Mouse (Mus musculus) left cerebral cortex, postnatal 14 days (tissue): Measurements from ENCODE around the gene Ssu72. TPM values are rescaled to one million over a fixed set of nuclear protein-coding genes. Genes with fewer than 3 reads are reported as not detected.
A peak's percentile ranks its signal among the peaks of the same experiment; 100 is the strongest.
"Not testable (repeated sequence)": the region's sequence is repeated elsewhere in the genome, so short reads cannot be mapped to it uniquely, and the experiment has no call there.

Experiments
- DNase-seq, 2 experiments: peaks; one replicate each; pipeline ENCODE4 v3.0.0; 2021 to 2022; ENCODE audit warnings: low spot score in 2 of 2, mixed read lengths in 1 of 2
- intact Hi-C: fragments of 180-260 bp; cut with DNase I; formaldehyde crosslinking; loops from one replicate; pipeline ENCODE4 v1.15.1; 2025
- long read RNA-seq, 2 experiments: library from polyadenylated mRNA; stranded (forward); transcript quantifications; one replicate each; pipeline ENCODE4 v2.0.0; 2021
- total RNA-seq, 2 experiments: library from RNA; stranded (reverse); gene quantifications; 2 replicates each; pipeline ENCODE4 v1.2.3; 2021

The Ssu72 gene
- total RNA-seq = 10 to 100 TPM; 84.2 to 86.8 TPM
- long read RNA-seq, experiment 1, transcript Ssu72-202 (4 exons, 874 nt) = minor isoform, 5 of 106 reads
- long read RNA-seq, experiment 1, transcript Ssu72-203 (2 exons, 1,555 nt) = minor isoform, 7 of 106 reads
- long read RNA-seq, experiment 1, transcript Ssu72-201 (5 exons, 1,472 nt) = major isoform, 81 of 106 reads
- long read RNA-seq, experiment 1, partial matches to known transcripts = 10 of 106 reads
- long read RNA-seq, experiment 1, other reads (novel, unspliced or antisense) = 3 of 106 reads
- long read RNA-seq, experiment 2, transcript Ssu72-201 (5 exons, 1,472 nt) = major isoform, 65 of 88 reads
- long read RNA-seq, experiment 2, transcript Ssu72-203 (2 exons, 1,555 nt) = minor isoform, 7 of 88 reads
- long read RNA-seq, experiment 2, partial matches to known transcripts = 0 of 88 reads
- long read RNA-seq, experiment 2, other reads (novel, unspliced or antisense) = 14 of 88 reads

DNA sequence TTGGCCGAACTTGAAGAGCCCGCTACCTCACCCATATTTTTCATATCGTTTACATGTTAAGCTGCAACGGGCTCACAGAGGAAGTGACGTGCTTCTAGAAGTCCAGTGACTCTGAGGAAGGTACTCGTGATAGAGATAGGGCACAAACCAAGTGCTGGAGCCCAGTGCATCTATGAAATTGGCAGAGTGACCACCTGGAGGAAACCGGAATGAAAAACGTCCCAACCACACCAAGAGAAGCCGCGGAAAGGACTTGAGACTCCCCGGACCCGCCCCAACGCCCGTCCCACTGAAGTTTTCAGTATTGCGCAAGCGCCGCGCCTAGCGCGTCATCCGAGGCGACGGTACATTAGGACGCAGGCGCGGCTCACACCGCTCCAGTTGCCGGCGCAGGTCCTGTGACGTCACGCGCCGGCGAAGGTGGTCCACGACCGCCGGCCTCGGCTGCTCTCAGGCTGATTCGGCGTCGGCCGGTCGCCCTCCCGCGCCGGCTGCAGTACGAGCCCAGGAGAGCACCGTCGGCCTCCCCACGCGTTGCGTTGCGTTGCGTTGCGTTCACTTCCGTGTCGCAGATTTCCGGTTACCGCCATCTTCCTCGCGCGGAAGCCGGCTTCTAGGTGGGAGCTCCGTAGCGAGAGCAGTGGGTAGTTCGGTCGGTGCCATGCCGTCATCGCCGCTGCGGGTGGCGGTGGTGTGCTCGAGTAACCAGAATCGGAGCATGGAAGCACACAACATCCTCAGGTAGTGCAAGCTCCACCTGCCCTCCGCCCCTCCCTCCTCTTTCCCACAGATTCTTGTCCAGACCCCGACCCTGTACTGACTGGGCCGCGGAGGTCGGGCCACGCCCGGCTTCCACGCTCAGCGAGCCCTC lies at the start of gene Ssu72:
Gene Ssu72, plus strand, starts transcription at position 80 of the 871 bp plus-strand sequence.
- intact Hi-C loops = loop anchor here (5.0 kb wide), 2 partner anchors 38 to 78 kb away; partner anchors contain the start of gene Mib2
- peak; percentile 92 to 95 for DNase-seq

DNA sequence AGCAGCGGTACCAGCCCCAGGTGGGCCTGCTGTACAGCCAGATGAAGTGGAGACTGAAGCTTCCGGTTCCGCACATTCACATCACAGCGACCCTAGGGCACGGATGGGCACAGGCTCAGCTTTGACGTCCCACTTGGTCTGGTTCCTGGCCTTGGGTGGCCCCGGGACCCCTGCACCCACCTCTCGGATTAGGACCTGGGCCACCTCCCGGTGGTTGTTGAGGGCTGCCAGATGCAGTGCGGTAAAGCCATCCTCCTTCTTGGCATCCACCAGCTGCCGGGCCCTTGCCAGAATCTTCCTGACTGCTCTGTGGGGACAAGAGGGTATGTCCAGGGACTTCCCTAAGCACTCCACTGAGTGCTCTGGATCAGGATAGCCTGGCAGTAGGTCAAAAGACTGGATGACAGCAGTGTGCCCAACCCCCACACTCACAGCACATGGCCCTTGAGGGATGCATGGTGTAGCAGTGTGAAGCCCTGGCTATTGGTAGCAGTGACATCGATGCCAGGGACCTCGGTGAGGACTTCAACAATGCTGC lies 48.3 kb upstream of the Ssu72 start:
- DNase-seq = no peak
- intact Hi-C loops = no loop called here

DNA sequence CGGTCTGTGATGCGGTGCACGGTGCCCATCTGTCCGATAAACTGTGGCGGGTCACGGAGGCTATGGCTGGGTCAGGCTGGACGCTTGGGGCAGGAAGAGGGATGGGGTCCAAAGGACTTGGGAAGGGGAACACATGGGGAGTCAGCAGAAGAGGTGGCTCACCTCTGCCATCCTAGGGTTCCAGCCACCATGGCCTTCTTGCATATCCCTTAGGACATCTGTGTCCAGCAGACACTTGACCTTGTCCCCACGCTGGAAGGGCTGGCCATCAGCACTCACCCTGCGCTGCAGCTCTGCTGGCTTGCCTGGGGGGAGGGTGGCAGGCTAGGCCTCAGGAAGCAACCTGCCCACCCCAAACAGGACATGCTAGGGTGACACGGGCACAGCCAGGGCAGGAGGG lies 45.6 kb upstream of the Ssu72 start:
- intact Hi-C loops = no loop called here
- no peak for DNase-seq

DNA sequence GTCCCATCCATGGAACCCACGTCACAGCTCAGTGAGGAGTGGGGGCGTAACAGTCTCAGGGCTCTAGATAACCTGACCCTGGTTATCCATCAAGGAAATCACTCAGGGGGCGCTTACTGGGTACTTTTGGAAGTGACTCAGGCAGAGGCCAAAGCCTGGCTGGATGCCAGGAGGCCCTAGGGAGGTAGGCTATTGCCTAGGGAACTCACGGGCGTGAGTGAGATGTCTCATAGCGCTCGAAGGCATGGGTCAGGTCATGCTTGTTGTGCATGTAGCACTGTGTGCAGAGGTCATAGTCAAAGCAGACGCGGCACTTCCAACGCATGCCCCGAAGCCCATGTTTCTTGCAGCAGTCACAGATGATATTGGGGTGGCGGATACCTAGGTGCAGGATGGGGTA lies 44.0 kb upstream of the Ssu72 start:
- DNase-seq = no peak
- intact Hi-C loops = no loop called here

DNA sequence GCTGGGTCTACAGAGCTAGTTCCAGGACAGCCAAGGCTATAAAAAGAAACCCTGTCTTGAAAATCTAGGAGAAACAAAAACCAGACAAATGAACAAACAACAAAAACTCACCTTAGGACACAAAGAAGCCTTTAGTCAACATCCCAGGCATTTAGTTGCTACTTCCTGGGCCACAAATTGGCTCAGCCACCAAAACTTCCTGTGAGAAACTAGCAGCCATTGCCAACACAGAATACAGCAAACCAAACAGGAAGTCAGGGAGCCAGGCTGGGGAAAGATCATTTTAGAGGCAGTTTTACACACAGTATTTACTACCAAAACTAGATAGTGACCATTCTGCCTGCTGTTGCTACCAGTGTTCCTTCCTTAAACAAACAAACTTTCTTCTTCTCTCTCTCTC lies 37.7 kb upstream of the Ssu72 start:
- intact Hi-C loops = loop anchor here (5.0 kb wide), 2 partner anchors 40 kb away; no protein-coding TSS in a partner anchor
- no peak for DNase-seq

DNA sequence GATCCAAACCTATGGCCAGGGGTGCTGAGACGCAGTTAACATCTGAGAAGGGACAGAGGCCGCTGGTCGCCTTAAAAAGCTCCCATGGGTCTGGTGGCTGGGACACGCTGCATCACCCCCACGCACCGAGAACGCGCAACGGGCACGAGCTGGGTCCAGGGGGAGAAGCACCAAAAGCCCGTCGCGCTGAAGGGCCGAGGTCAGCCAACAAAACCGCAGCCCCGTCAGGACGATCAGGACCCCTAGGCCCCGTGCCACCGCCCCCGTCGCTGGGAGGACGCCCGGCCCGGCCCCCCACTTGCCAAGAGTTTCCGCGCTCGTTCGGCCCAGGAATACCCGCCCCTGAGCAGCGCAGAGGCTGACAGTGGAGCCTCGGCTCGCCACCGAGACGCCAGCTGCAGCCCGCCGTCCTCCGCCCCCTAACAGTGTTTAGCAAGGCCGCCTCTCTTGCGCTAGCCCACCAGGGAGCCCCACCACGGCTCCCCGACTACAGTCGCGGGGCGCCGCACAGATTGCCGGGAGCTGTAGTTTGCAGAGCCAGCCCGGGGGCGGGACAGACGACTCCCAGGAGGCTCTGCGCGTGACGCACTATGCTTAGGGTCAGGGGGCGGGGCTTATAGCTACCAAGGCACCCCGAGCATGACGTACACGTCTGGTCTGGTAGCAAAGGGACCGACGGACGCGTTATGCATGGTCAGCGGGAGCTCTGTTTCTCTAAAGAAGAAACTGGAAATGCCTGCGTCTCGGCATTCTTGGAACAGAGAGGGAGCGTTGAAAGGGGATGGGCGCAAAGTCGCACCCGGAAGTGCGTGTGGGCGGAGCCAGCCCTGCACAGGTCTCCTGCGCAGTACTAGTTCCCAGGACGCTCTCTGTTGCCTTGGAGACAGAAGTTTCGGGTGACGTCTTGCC lies 35.7 kb upstream of the Ssu72 start, which contains the start of gene Mib2:
Gene Mib2, minus strand, starts transcription at position 510 of the 909 bp plus-strand sequence.
- peak; percentile 97 to 99 for DNase-seq
- intact Hi-C loops = loop anchor here (5.0 kb wide), 2 partner anchors 38 to 42 kb away; no protein-coding TSS in a partner anchor

DNA sequence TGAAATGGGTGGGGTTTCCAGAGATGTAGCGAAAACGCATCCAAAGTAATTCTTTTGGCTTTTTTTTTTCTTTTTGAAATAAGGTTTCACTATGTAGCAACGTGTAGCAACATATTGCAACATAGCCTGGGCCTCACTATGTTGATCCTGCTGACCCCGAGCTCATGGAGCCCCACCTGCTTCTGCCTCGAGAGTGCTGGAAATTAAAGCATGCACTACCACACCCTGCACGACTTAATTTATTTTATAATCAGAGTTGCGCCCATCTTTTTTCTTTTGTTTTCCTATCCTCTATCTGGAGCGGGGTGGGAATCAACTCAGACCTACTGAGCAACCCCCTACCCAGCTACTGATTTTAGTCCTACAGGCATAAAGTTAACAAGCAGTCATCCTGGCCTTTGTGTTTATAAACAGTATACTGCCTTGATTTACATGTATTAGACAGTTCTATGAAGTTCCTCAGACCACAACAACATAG lies 35.0 kb upstream of the Ssu72 start:
- intact Hi-C loops = loop anchor here (5.0 kb wide), 2 partner anchors 38 to 42 kb away; no protein-coding TSS in a partner anchor
- DNase-seq = no peak

DNA sequence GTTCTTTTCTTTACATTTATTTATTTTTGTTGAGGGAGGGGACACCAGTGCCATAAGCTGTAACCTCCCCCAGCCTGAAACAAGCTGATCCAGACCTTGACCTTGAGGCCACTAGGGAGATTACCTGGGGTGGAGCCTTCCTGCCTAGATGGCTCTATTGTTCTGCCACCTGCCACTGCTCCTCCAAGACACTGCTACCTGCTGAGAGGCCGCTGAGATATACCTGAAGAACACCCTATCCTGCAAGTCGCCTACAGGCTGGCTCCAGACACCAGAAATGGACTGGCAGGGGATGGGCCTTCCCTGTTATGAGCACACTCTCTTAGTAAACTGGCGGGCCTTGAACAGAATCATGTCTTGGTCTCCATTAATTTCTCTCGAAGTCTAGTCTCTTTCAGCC lies 34.4 kb upstream of the Ssu72 start:
- intact Hi-C loops, DNase-seq: not testable (repeated sequence)

DNA sequence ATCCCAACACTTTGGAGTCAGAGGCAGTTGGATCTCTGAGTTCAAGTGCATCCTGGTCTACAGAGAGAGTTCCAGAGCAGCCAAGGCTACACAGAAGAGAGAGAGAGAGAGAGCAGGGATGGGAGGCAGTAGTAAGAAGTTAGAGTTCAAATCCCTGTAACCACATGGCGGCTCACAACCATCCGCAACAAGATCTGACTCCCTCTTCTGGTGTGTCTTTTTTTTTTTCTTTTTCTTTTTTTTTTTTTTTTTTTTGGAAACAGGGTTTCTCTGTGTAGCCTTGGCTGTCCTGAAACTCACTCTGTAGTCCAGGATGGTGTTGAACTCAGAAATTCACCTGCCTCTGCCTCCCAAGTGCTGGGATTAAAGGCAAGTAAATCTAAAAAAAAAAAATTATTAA lies 32.5 kb upstream of the Ssu72 start:
- intact Hi-C loops = no loop called here
- no peak for DNase-seq

DNA sequence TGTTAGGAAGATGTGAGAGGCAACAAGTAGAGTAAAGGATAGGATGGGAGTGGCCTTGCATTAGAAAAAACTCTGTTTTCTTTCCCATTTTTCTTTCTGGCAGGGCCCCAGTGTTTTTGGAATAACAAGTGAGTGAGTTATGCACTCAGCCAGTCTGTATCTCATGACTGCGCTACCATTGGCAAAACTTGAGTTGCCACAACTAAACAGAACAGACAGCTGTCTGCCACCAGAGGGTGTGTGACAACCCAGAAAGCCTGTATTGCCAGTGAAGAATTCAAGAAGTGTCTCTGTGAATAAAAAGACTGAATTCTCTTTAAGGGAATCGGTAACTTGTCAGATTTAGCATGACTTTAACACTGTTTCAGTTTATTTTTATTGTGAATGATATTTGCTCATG lies 28.6 kb upstream of the Ssu72 start:
- DNase-seq = no peak
- intact Hi-C loops = no loop called here

DNA sequence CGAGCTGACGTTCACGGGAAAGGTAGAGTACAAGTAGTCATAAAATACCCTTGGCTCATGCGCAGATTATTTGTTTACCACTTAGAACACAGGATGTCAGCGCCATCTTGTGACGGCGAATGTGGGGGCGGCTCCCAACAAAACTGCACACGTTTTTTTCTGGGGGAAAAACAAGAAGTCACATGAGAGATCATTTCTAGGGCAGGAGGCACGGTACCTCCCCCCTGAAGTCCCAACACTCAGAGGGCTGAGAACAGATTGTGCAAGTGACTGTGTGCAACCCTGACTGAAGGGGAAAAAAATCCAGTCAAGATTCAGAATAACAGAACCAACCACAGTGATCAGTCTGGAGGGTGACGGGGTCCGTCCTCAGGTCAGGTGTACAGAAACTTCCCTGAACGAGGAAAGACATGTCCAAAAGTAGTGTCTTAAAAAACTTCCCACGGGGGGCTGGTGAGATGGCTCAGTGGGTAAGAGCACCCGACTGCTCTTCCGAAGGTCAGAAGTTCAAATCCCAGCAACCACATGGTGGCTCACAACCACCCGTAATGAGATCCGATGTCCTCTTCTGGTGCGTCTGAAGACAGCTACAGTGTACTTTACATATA lies 20.8 kb upstream of the Ssu72 start:
- intact Hi-C loops, DNase-seq: not testable (repeated sequence)

DNA sequence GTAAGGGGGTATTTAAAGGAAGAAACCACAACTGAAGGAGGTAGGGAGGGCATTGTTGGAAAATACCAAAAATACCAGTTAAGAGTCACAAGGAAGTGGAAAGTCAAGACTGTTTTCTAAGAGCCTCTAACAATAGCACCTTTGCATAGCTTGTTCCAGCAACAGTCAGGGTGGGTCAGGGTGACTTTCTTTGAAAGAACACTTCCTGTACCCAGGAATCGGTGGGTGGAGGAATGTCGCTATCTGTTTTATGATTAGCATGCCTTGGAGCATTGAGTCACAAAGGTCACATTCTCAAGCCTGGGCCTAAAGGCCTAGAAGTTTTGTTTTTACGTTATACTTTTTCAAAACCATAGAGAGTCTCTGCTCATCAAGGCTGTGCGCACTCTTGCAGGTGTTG lies 16.8 kb upstream of the Ssu72 start:
- intact Hi-C loops, DNase-seq: not testable (repeated sequence)

DNA sequence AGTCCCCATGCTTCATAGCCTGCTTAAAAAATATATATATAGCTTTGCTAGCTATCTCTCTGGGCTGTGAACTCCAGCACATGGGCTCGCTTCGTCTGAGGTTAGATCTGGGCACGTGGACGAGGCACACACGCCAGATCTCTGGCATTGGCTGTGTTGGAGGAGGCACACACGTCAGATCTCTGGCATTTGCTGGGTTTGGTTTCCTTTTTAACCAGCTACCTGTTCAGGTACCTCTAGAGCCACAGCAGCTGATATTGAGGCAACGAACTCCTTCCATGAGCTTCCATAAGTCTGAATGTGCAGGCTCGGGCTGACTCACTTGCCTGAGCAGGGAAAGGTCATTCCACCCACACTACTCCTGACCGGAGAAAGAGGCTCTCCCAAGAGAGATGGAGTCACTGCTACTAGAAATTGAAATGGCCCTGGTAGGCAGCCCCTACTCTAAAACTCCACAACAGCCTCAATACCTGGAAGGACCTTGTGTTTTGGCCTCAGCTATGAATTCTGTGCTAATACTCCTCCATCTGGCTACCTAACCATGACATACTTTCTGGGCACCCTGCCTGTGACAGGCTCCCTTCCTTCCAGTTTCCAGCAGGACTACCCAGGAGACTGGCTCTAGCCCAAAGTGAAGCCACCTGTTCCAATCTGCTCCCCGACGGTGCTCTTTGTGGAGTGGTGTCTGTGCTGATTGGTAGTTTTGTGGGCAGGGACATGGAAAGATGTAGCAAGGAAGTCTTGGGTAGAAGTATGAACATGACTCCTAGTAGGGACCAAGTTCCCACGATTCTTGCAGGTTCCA lies 13.8 kb upstream of the Ssu72 start:
- intact Hi-C loops = no loop called here
- peak in 1 of 2 experiments; percentile 39 for DNase-seq

DNA sequence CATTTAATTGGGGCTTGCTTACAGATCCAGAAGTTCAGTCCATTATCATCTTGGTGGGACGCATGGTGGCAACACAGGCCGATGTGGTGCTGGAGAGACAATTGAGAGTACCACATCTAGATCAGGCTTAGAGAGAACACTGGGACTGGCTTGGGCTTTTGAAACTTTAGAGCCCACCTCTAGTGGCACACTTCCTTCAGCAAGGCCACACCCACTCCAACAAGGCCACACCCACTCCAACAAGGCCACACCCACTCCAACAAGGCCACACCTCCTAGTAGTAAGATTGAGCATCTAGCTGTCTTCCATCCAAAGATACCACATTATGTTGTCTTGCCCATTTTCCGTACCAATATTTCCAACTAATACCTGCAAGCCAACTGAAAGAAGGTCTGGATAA lies 12.2 kb upstream of the Ssu72 start:
- intact Hi-C loops = no loop called here
- no peak for DNase-seq

DNA sequence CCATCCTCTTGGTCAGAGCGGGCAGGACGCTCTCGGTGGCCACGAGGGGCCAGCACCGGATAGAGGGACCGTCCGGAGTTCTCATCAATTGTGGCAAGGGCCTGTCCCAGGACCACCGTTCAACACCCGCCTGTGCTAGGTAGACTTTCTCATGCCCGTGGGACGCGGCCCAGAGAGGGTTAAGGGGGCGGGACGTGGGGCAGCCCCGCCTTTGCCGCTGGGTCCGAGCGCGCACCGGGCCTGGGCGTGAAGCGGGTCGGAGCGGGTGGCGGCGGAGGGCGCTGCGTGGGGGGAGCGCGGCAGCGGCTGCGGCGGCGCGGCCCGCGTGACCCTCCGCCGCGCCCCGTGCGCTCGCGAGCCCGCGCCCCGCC lies 10.5 kb upstream of the Ssu72 start, which contains the start of gene Fndc10:
Gene Fndc10, plus strand, starts transcription at position 232 of the 371 bp plus-strand sequence.
- DNase-seq = peak; percentile 72 to 79
- intact Hi-C loops = no loop called here

DNA sequence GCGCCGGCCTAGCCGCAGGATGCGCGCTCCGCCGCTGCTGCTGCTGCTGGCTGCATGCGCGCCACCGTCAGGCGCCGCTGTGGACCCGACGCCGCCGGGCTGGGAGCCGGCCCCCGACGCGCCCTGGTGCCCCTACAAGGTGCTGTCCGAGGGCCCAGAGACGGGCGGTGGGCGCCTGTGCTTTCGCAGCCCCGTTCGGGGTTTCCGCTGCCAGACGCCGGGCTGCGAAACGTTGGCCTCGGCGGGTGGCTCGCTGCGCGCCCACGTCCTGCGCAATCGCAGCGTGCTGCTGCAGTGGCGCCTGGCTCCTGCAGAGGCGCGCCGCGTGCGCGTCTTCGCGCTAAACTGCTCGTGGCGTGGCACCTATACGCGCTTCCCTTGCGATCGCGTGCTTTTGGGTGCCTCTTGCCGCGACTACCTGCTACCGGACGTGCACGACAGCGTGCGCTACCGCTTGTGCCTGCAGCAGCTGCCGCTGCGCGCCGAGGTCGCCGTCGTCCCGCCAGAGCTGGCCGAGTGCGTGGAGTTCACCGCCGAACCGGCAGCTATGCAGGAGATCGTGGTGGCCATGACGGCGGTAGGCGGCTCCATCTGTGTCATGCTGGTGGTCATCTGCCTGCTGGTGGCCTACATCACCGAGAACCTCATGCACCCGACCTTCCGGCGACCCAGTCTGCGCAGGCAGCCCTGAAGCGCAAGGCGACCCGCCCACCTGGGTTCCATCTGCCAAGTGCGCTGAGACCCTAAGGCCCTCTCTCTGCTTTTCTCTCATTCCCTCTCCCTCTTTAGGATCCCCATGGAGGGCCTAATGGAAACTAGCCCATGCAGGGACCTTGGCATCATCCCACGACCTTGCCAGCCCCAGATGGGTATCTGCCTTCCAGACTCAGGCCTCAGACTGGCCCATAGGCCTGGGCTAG lies 9.9 kb upstream of the Ssu72 start:
- intact Hi-C loops = no loop called here
- peak; percentile 87 to 90 for DNase-seq
